Mouse (Mus musculus): ENCODE measurements around the gene Hp1bp3. TPM values are rescaled to one million over a fixed set of nuclear protein-coding genes. Genes with fewer than 3 reads are reported as not detected.

Hp1bp3 gene
- polyA plus RNA-seq, 1 experiment from 2014 or later: 197 TPM

DNA sequence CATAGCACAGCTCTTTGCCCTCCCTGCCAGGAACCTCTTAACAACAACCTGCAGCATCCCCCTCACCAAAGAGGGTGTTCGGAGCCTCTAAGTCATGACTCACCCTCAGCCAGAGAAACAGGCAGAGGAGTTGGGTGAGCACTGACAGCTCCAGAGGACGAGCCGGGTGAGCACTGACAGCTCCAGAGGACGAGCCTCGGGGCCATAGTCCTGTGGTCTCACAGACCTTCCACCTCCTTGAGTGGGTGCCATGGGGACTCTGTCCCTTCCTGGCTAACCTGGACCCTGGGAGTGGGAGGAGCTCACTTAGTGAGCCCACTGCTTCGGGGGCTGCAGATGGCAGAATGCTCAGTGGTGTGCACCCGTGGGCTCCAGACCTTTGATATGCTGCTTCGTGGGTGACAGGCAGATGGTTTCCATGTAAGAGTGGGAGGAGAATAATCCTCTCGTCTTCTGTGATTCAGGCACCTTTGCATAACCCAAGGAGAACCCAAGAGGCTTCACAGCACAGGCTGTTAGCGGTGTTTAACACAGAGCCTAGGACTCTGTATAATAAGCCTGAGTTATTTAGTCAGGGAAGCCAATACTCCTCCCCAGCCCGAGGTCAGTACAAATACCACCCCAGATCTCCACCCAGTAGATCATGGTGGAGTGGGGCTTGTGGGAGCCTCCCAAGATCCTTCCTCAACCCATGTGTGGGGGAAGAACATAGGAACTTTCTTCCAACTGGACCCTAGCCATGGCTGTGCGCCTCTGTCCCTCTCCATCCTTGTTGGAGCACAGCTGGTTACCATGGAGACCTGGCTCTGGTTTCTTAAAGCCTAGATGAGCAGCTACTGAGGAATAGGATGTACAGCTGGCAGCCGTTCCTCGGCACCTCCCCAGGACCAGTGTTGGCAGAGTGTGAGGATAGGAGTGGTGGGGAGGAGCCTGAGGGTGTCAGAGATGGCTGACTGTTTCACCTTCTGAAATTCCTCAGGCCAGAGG, 56.2 kb downstream of the Hp1bp3 start:
- 65% methylated on average over 14 of the region's 14 CpGs for WGBS
- Histone ChIP-seq H3K4me1 (ENCODE audit: control insufficient read depth, insufficient read depth, low read length) (no peaks in the 10 kb centered on the region), H3K27ac (ENCODE audit: low read depth, low read length) (no peak overlapping the region), H3K9me3 (ENCODE audit: control insufficient read depth, low read length) (no peaks in the 10 kb centered on the region), H3K4me2 (ENCODE audit: low read depth, low read length) (no peak overlapping the region), H3K27me3 (ENCODE audit: control insufficient read depth, insufficient read depth, low read length) (no peaks in the 10 kb centered on the region), H3K36me3 (ENCODE audit: control insufficient read depth, insufficient read depth, low read length) (no peaks in the 10 kb centered on the region), H3K9ac (replicated peaks; ENCODE audit: low read depth, low read length) (no peak overlapping the region), H3K4me3 (ENCODE audit: low read depth, low read length) (no peak overlapping the region)
- ATAC-seq (ENCODE audit: low read depth): peak; percentile 61; the same call in 1 of the 2 replicates

DNA sequence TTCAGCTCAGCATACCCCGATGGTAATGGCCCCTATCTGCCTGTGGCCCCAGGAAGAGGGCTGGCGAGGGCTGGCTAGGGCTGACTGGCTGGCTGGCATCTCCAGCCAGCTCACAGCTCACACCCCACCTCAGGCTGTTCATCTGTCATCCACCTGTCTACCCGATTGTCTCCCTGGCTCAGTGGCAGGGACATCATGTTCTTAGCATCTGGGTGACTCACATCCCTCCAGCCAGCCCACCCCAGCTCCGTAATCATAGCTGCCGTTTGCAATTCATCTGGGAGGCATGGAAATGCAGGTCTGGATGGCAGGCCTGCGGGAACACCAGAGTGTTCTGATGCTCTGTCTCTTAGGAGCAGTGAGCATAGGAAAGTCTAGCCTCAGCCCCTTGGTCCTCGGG, 62.2 kb downstream of the Hp1bp3 start:
- Histone ChIP-seq H3K27me3 (ENCODE audit: control insufficient read depth, insufficient read depth, low read length) (no peaks in the 10 kb centered on the region), H3K9me3 (ENCODE audit: control insufficient read depth, low read length) (no peaks in the 10 kb centered on the region), H3K4me3 (ENCODE audit: low read depth, low read length) (no peak overlapping the region), H3K9ac (replicated peaks; ENCODE audit: low read depth, low read length) (no peak overlapping the region), H3K36me3 (ENCODE audit: control insufficient read depth, insufficient read depth, low read length) (no peaks in the 10 kb centered on the region), H3K27ac (ENCODE audit: low read depth, low read length) (no peak overlapping the region), H3K4me2 (ENCODE audit: low read depth, low read length) (no peak overlapping the region), H3K4me1 (ENCODE audit: control insufficient read depth, insufficient read depth, low read length) (no peaks in the 10 kb centered on the region)
- 67% methylated on average over 7 of the region's 7 CpGs for WGBS
- no peak for ATAC-seq (ENCODE audit: low read depth)

DNA sequence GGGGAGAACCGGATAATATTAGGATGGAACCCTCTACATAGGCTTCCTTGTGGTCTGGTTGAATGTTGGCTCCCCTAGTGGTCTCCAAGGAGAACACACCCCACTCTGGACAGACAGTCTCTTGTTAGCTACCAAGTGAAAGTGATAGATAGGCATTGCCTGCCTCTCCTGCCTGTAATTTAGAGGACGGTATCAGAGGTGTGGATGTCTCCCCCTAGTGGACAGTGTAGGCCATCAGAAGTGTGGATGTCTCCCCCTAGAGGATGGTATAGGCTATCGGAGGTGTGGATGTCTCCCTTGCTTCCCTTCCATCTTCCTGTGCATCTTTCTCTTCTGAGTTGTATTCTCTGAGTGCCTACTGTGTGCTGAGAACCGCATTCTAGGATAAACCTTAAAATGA, 66.7 kb downstream of the Hp1bp3 start:
- Histone ChIP-seq H3K9me3 (ENCODE audit: control insufficient read depth, low read length) (no peaks in the 10 kb centered on the region), H3K36me3 (ENCODE audit: control insufficient read depth, insufficient read depth, low read length) (no peaks in the 10 kb centered on the region), H3K4me3 (ENCODE audit: low read depth, low read length) (no peak overlapping the region), H3K9ac (replicated peaks; ENCODE audit: low read depth, low read length) (no peak overlapping the region), H3K27ac (ENCODE audit: low read depth, low read length) (no peak overlapping the region), H3K27me3 (ENCODE audit: control insufficient read depth, insufficient read depth, low read length) (no peaks in the 10 kb centered on the region), H3K4me1 (ENCODE audit: control insufficient read depth, insufficient read depth, low read length) (no peaks in the 10 kb centered on the region), H3K4me2 (ENCODE audit: low read depth, low read length) (no peak overlapping the region)
- 35% methylated on average over 4 of the region's 4 CpGs for WGBS
- ATAC-seq (ENCODE audit: low read depth): peak; percentile 71; the same call in 1 of the 2 replicates

DNA sequence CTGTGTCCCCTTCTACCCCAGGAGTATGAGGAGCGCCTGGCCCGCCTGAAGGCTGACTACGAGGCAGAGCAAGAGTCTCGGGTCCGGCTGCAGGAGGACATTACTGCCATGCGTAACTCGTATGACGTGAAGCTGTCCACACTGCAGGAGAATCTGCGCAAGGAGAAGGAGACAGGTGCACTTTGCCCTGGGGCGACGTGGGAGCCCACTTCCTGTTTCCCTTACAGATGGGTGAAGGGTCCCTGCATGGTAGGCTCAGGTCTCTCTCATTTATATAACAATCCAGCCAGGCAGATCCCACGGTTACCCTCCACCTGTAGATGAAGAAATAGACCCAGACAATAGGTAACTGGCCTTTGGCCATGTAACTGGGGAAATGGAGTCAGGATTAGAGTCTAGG, 70.3 kb downstream of the Hp1bp3 start:
- H3K36me3 ChIP-seq (ENCODE audit: control insufficient read depth, insufficient read depth, low read length): no peaks in the 10 kb centered on the region
- no peak overlapping the region for H3K27ac ChIP-seq (ENCODE audit: low read depth, low read length)
- no peak overlapping the region for H3K9ac ChIP-seq (replicated peaks; ENCODE audit: low read depth, low read length)
- WGBS: 87% methylated on average over 12 of the region's 12 CpGs
- no peaks in the 10 kb centered on the region for H3K27me3 ChIP-seq (ENCODE audit: control insufficient read depth, insufficient read depth, low read length)
- H3K4me2 ChIP-seq (ENCODE audit: low read depth, low read length): no peak overlapping the region
- no peak for ATAC-seq (ENCODE audit: low read depth)
- H3K4me3 ChIP-seq (ENCODE audit: low read depth, low read length): no peak overlapping the region
- no peaks in the 10 kb centered on the region for H3K9me3 ChIP-seq (ENCODE audit: control insufficient read depth, low read length)
- H3K4me1 ChIP-seq (ENCODE audit: control insufficient read depth, insufficient read depth, low read length): no peaks in the 10 kb centered on the region

DNA sequence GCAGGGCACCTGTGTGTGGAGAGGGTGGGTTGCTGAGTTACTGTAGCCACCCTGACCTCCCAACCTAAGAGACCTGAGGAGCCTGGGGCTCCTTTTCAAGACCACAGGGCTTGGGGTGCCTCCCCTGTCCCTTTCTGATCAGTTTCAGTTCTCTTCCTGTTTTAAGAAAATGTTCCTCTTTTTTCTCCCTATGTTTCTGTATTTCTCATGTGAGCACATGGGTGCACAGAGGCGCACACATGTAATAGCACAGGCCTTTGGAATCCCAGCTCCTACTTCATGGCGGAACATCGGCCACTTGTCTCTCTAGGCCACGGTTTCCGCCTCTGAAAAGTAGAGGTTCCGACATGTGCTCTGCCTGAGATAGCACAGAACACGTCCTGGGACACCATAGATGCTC, 72.6 kb downstream of the Hp1bp3 start:
- Histone ChIP-seq H3K4me2 (ENCODE audit: low read depth, low read length) (no peak overlapping the region), H3K36me3 (ENCODE audit: control insufficient read depth, insufficient read depth, low read length) (no peaks in the 10 kb centered on the region), H3K27me3 (ENCODE audit: control insufficient read depth, insufficient read depth, low read length) (no peaks in the 10 kb centered on the region), H3K4me1 (ENCODE audit: control insufficient read depth, insufficient read depth, low read length) (peaks cover 4% of the 10 kb centered on the region; the same call in 1 of the 2 replicates), H3K27ac (ENCODE audit: low read depth, low read length) (no peak overlapping the region), H3K4me3 (ENCODE audit: low read depth, low read length) (no peak overlapping the region), H3K9me3 (ENCODE audit: control insufficient read depth, low read length) (no peaks in the 10 kb centered on the region), H3K9ac (replicated peaks; ENCODE audit: low read depth, low read length) (no peak overlapping the region)
- WGBS: 84% methylated on average over 7 of the region's 7 CpGs
- no peak for ATAC-seq (ENCODE audit: low read depth)

DNA sequence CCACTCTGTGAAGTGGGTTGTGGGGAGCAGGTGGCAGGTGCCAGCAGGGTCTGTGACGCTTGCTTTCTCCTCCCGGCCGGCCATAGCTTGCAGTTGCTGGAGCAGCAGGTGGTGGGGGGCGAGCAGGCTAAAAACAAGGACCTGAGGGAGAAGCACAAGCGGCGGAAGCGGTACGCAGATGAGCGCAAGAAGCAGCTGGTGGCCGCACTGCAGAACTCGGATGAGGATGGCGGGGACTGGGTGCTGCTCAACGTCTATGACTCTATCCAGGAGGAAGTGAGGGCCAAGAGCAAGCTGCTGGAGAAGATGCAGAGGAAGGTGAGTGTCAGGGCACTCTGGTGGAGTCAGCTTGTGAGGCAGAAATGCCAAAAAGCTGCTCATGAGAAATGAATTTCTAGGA, 75.9 kb downstream of the Hp1bp3 start:
- H3K27ac ChIP-seq (ENCODE audit: low read depth, low read length): no peak overlapping the region
- no peaks in the 10 kb centered on the region for H3K9me3 ChIP-seq (ENCODE audit: control insufficient read depth, low read length)
- H3K4me3 ChIP-seq (ENCODE audit: low read depth, low read length): no peak overlapping the region
- H3K9ac ChIP-seq (replicated peaks; ENCODE audit: low read depth, low read length): no peak overlapping the region
- H3K27me3 ChIP-seq (ENCODE audit: control insufficient read depth, insufficient read depth, low read length): no peaks in the 10 kb centered on the region
- H3K4me1 ChIP-seq (ENCODE audit: control insufficient read depth, insufficient read depth, low read length): peaks cover 4% of the 10 kb centered on the region; the same call in 1 of the 2 replicates
- H3K36me3 ChIP-seq (ENCODE audit: control insufficient read depth, insufficient read depth, low read length): no peaks in the 10 kb centered on the region
- no peak overlapping the region for H3K4me2 ChIP-seq (ENCODE audit: low read depth, low read length)
- WGBS: 88% methylated on average over 13 of the region's 13 CpGs
- ATAC-seq (ENCODE audit: low read depth): no peak

DNA sequence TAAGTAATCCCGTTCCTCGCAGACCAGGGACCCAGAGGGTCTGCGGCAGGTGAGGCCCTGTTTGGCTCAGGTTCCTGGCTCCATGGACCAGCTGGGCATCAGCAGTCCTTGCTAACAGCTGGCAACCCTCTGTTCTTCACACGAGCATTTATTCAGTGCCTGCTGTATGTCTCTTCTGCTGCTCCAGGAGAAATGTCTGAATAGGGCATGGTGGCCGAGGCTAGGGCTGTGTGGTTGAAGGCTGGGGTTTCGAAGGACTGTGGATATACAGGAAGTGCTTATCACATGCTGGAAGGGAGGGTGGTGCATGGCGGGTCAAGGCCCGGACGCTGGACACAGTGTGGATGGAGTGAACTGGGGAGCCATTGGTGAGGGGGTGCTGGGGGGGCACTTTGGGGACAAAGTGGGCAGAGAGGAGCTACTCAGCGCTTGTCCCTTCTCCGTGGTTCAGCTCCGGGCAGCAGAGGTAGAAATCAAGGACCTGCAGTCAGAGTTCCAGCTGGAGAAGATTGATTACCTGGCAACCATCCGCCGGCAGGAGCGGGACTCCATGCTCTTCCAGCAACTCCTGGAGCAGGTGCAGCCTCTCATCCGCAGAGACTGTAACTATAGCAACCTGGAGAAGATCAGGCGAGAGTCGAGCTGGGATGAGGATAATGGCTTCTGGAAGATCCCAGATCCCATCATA, 77.3 kb downstream of the Hp1bp3 start:
- peaks cover 4% of the 10 kb centered on the region; the same call in 1 of the 2 replicates for H3K4me1 ChIP-seq (ENCODE audit: control insufficient read depth, insufficient read depth, low read length)
- H3K36me3 ChIP-seq (ENCODE audit: control insufficient read depth, insufficient read depth, low read length): no peaks in the 10 kb centered on the region
- ATAC-seq (ENCODE audit: low read depth): peak; percentile 93
- H3K9me3 ChIP-seq (ENCODE audit: control insufficient read depth, low read length): no peaks in the 10 kb centered on the region
- H3K27me3 ChIP-seq (ENCODE audit: control insufficient read depth, insufficient read depth, low read length): no peaks in the 10 kb centered on the region
- no peak overlapping the region for H3K9ac ChIP-seq (replicated peaks; ENCODE audit: low read depth, low read length)
- peak overlapping the region; percentile 84 for H3K27ac ChIP-seq (ENCODE audit: low read depth, low read length)
- 51% methylated on average over 18 of the region's 18 CpGs for WGBS
- no peak overlapping the region for H3K4me3 ChIP-seq (ENCODE audit: low read depth, low read length)
- H3K4me2 ChIP-seq (ENCODE audit: low read depth, low read length): no peak overlapping the region; the same call in 1 of the 2 replicates

DNA sequence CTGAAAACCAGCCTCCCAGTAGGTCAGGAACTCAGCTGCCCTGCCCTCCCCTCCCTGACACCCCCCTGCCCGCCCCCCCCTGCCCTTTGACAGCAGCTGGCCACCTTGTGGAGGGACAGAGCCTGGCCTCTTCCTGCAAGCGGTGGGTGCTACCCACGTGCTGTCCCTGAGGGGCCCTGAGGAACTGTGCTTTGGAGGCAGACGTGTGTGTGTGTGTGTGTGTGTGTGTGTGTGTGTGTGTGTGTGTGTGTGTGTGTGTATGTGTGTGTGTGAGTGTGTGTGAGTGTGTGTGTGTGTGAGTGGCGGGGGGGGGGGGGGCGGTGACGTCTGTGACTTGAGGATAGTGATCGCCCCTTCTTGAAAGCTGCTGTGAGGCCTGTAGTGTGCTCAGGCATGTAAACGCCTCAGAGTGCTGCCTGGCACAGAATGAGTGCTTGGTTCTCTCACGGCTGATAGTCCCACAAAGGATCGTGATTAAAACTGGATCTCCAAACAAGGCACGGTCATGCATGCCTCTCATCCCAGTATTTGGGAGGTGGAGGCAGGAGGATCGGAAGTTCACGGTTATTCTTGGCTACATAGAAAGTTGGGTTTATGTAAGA, 78.0 kb downstream of the Hp1bp3 start:
- no peak overlapping the region for H3K4me3 ChIP-seq (ENCODE audit: low read depth, low read length)
- peak overlapping the region; percentile 84 for H3K27ac ChIP-seq (ENCODE audit: low read depth, low read length)
- no peaks in the 10 kb centered on the region for H3K36me3 ChIP-seq (ENCODE audit: control insufficient read depth, insufficient read depth, low read length)
- peak; percentile 68 for ATAC-seq (ENCODE audit: low read depth)
- no peak overlapping the region for H3K9ac ChIP-seq (replicated peaks; ENCODE audit: low read depth, low read length)
- 65% methylated on average over 8 of the region's 14 CpGs for WGBS
- H3K4me1 ChIP-seq (ENCODE audit: control insufficient read depth, insufficient read depth, low read length): peaks cover 4% of the 10 kb centered on the region; the same call in 1 of the 2 replicates
- H3K4me2 ChIP-seq (ENCODE audit: low read depth, low read length): no peak overlapping the region; the same call in 1 of the 2 replicates
- H3K27me3 ChIP-seq (ENCODE audit: control insufficient read depth, insufficient read depth, low read length): no peaks in the 10 kb centered on the region
- no peaks in the 10 kb centered on the region for H3K9me3 ChIP-seq (ENCODE audit: control insufficient read depth, low read length)

Data from neural tube, embryonic 14.5 days (tissue).